Mouse (Mus musculus): ENCODE measurements at regions not wholly inside any gene's neighbourhood (a gene's known extent, or its start where the extent isn't known, plus 50 kb on each side); places are given as distances from the start of the nearest gene placed in this dataset.

GRCm38 (mm10) chr8:89541231-89541630 lies 497.3 kb upstream of the Sall1 start:
- no peak for TF ChIP-seq CTCF (IDR thresholded peaks at IDR 0.05; ENCODE audit: extremely low read depth, insufficient read length, insufficient replicate concordance, low read depth, low read length)
- TF ChIP-seq POLR2A (IDR thresholded peaks at IDR 0.05; ENCODE audit: low read depth, low read length) = no peak

Measured in small intestine, adult 2 months (tissue).